Mouse (Mus musculus): Measurements from ENCODE around the gene Cherp. TPM values are rescaled to one million over a fixed set of nuclear protein-coding genes. Genes with fewer than 3 reads are reported as not detected.

The Cherp gene
- polyA plus RNA-seq, 1 experiment, result 35.7 TPM

- Histone ChIP-seq H3K27ac (ENCODE audit: insufficient read depth, low read depth, low read length) (no peak overlapping the region), H3K36me3 (ENCODE audit: control insufficient read depth, insufficient read depth, low read length) (no peaks in the 10 kb centered on the region), H3K4me3 (ENCODE audit: insufficient read depth, low read depth, low read length) (no peak overlapping the region), H3K4me1 (ENCODE audit: control insufficient read depth, insufficient read depth, low read length) (peaks cover 36% of the 10 kb centered on the region), H3K27me3 (replicated peaks; ENCODE audit: control insufficient read depth, insufficient read depth, low read length) (no peaks in the 10 kb centered on the region)
- WGBS, result 77% methylated on average over 7 of the region's 7 CpGs
- no peak for TF ChIP-seq CTCF (conservative IDR thresholded peaks at IDR 0.05; ENCODE audit: insufficient read depth, insufficient read length, low read depth, low read length)
- TF ChIP-seq POLR2A (IDR thresholded peaks at IDR 0.05; ENCODE audit: low read depth, low read length), result no peak
- DNase-seq, result no peak
Observed at GRCm38 (mm10) chr8:72413839-72414238, 61.2 kb downstream of the Cherp start.

Other genes starting within 250 kb of the Cherp start
- 72.6 and 75.0 TPM in 2 replicates for gene Ap1m1, start 235.2 kb downstream of the Cherp start, polyA plus RNA-seq (2012; rRNA removed)
- gene Gm10282, start 170.0 kb downstream of the Cherp start, polyA plus RNA-seq (2012; rRNA removed), result 1.8 and 2.8 TPM in 2 replicates
- 20.9 and 22.2 TPM in 2 replicates for gene Klf2, start 156.2 kb downstream of the Cherp start, polyA plus RNA-seq (2012; rRNA removed)
- gene Eps15l1, start 53.8 kb downstream of the Cherp start, polyA plus RNA-seq (2012; rRNA removed), result 30.3 and 31.9 TPM in 2 replicates
- gene Calr3, start 31.4 kb downstream of the Cherp start, polyA plus RNA-seq (2012; rRNA removed), result 0.77 TPM in 2 replicates
- 6.8 and 7.2 TPM in 2 replicates for gene 1700030K09Rik, start 31.3 kb downstream of the Cherp start, polyA plus RNA-seq (2012; rRNA removed)
- 52.7 and 67.5 TPM in 2 replicates for gene Slc35e1, start 17.4 kb upstream of the Cherp start, polyA plus RNA-seq (2012; rRNA removed)
- gene Med26, start 73.0 kb upstream of the Cherp start, polyA plus RNA-seq (2012; rRNA removed), result 6.1 and 7.9 TPM in 2 replicates
- 42.5 and 51.8 TPM in 2 replicates for gene Smim7, start 95.9 kb upstream of the Cherp start, polyA plus RNA-seq (2012; rRNA removed)
- gene Tmem38a, start 96.8 kb upstream of the Cherp start, polyA plus RNA-seq (2012; rRNA removed), result 34.0 and 40.8 TPM in 2 replicates
- 0.03 and 0.08 TPM in 2 replicates for gene Nwd1, start 171.5 kb upstream of the Cherp start, polyA plus RNA-seq (2012; rRNA removed)
- 141 and 152 TPM in 2 replicates for gene Sin3b, start 248.1 kb upstream of the Cherp start, polyA plus RNA-seq (2012; rRNA removed)

Data from kidney, adult 2 months (tissue).